Mouse (Mus musculus): ENCODE data around the gene Vegfb. TPM values are rescaled to one million over a fixed set of nuclear protein-coding genes. Genes with fewer than 3 reads are reported as not detected.
A peak's percentile ranks its signal among the peaks of the same experiment; 100 is the strongest.

The Vegfb gene
- polyA plus RNA-seq, 1 experiment from 2014 or later, result 26.7 TPM

- peaks cover 4% of the 10 kb centered on the region; the same call in 1 of the 2 replicates for H3K4me1 ChIP-seq (ENCODE audit: control insufficient read depth, insufficient read depth, low read length)
- 84% methylated on average over 8 of the region's 8 CpGs for WGBS
Observed at GRCm38 (mm10) chr19:6989251-6989650, 1.8 kb upstream of the Vegfb start.

DNA sequence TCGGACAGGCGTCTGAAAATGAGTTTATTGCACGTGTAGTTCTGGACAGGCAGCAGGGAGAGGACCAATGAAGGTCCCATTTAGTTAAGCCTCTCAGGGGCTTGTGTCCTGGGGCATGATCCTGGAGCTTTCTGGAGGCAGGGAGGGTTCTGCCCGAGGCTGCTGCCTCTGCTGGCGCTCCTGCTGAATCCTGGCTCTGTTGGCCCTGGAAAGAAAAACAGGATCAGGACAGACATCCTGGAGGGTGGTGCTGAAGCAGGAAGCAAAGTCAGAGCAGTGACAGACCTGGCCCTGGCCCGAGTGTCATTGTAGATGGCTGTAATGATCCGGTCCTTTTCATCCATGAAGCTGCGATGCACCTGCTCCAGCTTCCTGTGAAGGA lies 444 bp upstream of the Vegfb start:
- H3K27ac ChIP-seq (replicated peaks; ENCODE audit: low read depth, low read length), result peak overlapping the region; percentile 63
- 6% methylated on average over 8 of the region's 8 CpGs for WGBS
- no peak for ATAC-seq (replicated peaks; ENCODE audit: insufficient number of reproducible peaks, low FRiP score, low TSS enrichment, low read depth)
- DNase-seq (ENCODE audit: low spot score), result no peak
- H3K9ac ChIP-seq (replicated peaks; ENCODE audit: low read length), result peak overlapping the region; percentile 94
- peaks cover under 1% of the 10 kb centered on the region; the same call in 1 of the 2 replicates for H3K4me1 ChIP-seq (ENCODE audit: control insufficient read depth, insufficient read depth, low read length)
- H3K4me3 ChIP-seq (ENCODE audit: low read depth, low read length), result peak overlapping the region; percentile 91
- H3K36me3 ChIP-seq (replicated peaks; ENCODE audit: control insufficient read depth, insufficient read depth, low read depth, low read length), result no peaks in the 10 kb centered on the region
- H3K9me3 ChIP-seq (replicated peaks; ENCODE audit: control insufficient read depth, low read length), result no peaks in the 10 kb centered on the region
- peak overlapping the region; percentile 87 for H3K4me2 ChIP-seq (ENCODE audit: low read depth, low read length)
- H3K27me3 ChIP-seq (ENCODE audit: control insufficient read depth, insufficient read depth, low read length), result no peaks in the 10 kb centered on the region

More at GRCm38 (mm10) chr19:6989251-6989650, 1.8 kb upstream of the Vegfb start:
- no peaks in the 10 kb centered on the region for H3K27me3 ChIP-seq (ENCODE audit: control insufficient read depth, insufficient read depth, low read length)
- no peak for ATAC-seq (replicated peaks; ENCODE audit: insufficient number of reproducible peaks, low FRiP score, low TSS enrichment, low read depth)
- H3K9me3 ChIP-seq (replicated peaks; ENCODE audit: control insufficient read depth, low read length), result no peaks in the 10 kb centered on the region
- H3K9ac ChIP-seq (replicated peaks; ENCODE audit: low read length), result no peak overlapping the region
- H3K4me3 ChIP-seq (ENCODE audit: low read depth, low read length), result 0 out of 2 replicates have a peak overlapping the region, but pooled peaks have one; percentile 3
- DNase-seq (ENCODE audit: low spot score), result no peak
- H3K27ac ChIP-seq (replicated peaks; ENCODE audit: low read depth, low read length), result no peak overlapping the region
- H3K4me2 ChIP-seq (ENCODE audit: low read depth, low read length), result no peak overlapping the region
- no peaks in the 10 kb centered on the region for H3K36me3 ChIP-seq (replicated peaks; ENCODE audit: control insufficient read depth, insufficient read depth, low read depth, low read length)

- peak overlapping the region; percentile 91; the same call in 1 of the 2 replicates for H3K4me3 ChIP-seq (ENCODE audit: low read depth, low read length)
- DNase-seq (ENCODE audit: low spot score) (no peak), ATAC-seq (replicated peaks; ENCODE audit: insufficient number of reproducible peaks, low FRiP score, low TSS enrichment, low read depth) (no peak)
- peak overlapping the region; percentile 87 for H3K4me2 ChIP-seq (ENCODE audit: low read depth, low read length)
- 82% methylated on average over 10 of the region's 10 CpGs for WGBS
- no peaks in the 10 kb centered on the region for H3K4me1 ChIP-seq (ENCODE audit: control insufficient read depth, insufficient read depth, low read length)
- H3K36me3 ChIP-seq (replicated peaks; ENCODE audit: control insufficient read depth, insufficient read depth, low read depth, low read length), result no peaks in the 10 kb centered on the region
- no peak overlapping the region for H3K9ac ChIP-seq (replicated peaks; ENCODE audit: low read length)
- no peaks in the 10 kb centered on the region for H3K9me3 ChIP-seq (replicated peaks; ENCODE audit: control insufficient read depth, low read length)
- no peak overlapping the region for H3K27ac ChIP-seq (replicated peaks; ENCODE audit: low read depth, low read length)
- no peaks in the 10 kb centered on the region for H3K27me3 ChIP-seq (ENCODE audit: control insufficient read depth, insufficient read depth, low read length)
Observed at GRCm38 (mm10) chr19:6985951-6986708, 1.3 kb downstream of the Vegfb start.

DNA sequence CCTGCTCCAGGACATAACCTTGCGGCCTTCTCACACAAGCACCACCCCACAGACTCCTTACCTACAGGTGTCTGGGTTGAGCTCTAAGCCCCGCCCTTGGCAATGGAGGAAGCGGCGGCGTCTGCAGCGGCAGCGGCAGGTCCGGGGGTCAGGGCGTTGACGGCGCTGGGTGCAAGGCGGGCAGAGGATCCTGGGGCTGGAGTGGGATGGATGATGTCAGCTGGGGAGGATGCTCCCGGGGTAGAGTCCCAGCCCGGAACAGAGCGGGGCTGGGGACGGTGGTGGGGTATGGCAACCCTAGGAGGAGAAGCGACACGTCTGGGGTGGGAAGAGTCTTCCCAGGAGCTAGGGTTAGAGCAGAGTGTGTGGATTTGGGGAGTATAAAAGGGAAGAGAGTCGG lies 2.2 kb downstream of the Vegfb start:
- no peak overlapping the region for H3K27ac ChIP-seq (replicated peaks; ENCODE audit: low read depth, low read length)
- DNase-seq (ENCODE audit: low spot score) (no peak), ATAC-seq (replicated peaks; ENCODE audit: insufficient number of reproducible peaks, low FRiP score, low TSS enrichment, low read depth) (no peak)
- H3K36me3 ChIP-seq (replicated peaks; ENCODE audit: control insufficient read depth, insufficient read depth, low read depth, low read length), result no peaks in the 10 kb centered on the region
- no peak overlapping the region for H3K4me2 ChIP-seq (ENCODE audit: low read depth, low read length)
- H3K9me3 ChIP-seq (replicated peaks; ENCODE audit: control insufficient read depth, low read length), result no peaks in the 10 kb centered on the region
- 85% methylated on average over 19 of the region's 19 CpGs for WGBS
- H3K4me1 ChIP-seq (ENCODE audit: control insufficient read depth, insufficient read depth, low read length), result no peaks in the 10 kb centered on the region
- no peaks in the 10 kb centered on the region for H3K27me3 ChIP-seq (ENCODE audit: control insufficient read depth, insufficient read depth, low read length)
- H3K4me3 ChIP-seq (ENCODE audit: low read depth, low read length), result no peak overlapping the region
- no peak overlapping the region for H3K9ac ChIP-seq (replicated peaks; ENCODE audit: low read length)

GRCm38 (mm10) chr19:6983621-6984020 lies 3.8 kb downstream of the Vegfb start:
- Histone ChIP-seq H3K9ac (replicated peaks; ENCODE audit: low read length) (no peak overlapping the region), H3K9me3 (replicated peaks; ENCODE audit: control insufficient read depth, low read length) (no peaks in the 10 kb centered on the region), H3K36me3 (replicated peaks; ENCODE audit: control insufficient read depth, insufficient read depth, low read depth, low read length) (no peaks in the 10 kb centered on the region), H3K4me3 (ENCODE audit: low read depth, low read length) (no peak overlapping the region), H3K27ac (replicated peaks; ENCODE audit: low read depth, low read length) (no peak overlapping the region), H3K4me2 (ENCODE audit: low read depth, low read length) (no peak overlapping the region), H3K27me3 (ENCODE audit: control insufficient read depth, insufficient read depth, low read length) (no peaks in the 10 kb centered on the region), H3K4me1 (ENCODE audit: control insufficient read depth, insufficient read depth, low read length) (no peaks in the 10 kb centered on the region; the same call in 1 of the 2 replicates)
- 88% methylated on average over 5 of the region's 5 CpGs for WGBS
- ATAC-seq (replicated peaks; ENCODE audit: insufficient number of reproducible peaks, low FRiP score, low TSS enrichment, low read depth) (no peak), DNase-seq (ENCODE audit: low spot score) (no peak)

GRCm38 (mm10) chr19:6981465-6981864 lies 6.0 kb downstream of the Vegfb start:
- no peak for ATAC-seq (replicated peaks; ENCODE audit: insufficient number of reproducible peaks, low FRiP score, low TSS enrichment, low read depth)
- Histone ChIP-seq H3K27me3 (ENCODE audit: control insufficient read depth, insufficient read depth, low read length) (no peaks in the 10 kb centered on the region), H3K4me3 (ENCODE audit: low read depth, low read length) (no peak overlapping the region), H3K4me2 (ENCODE audit: low read depth, low read length) (no peak overlapping the region), H3K9ac (replicated peaks; ENCODE audit: low read length) (no peak overlapping the region), H3K9me3 (replicated peaks; ENCODE audit: control insufficient read depth, low read length) (no peaks in the 10 kb centered on the region), H3K27ac (replicated peaks; ENCODE audit: low read depth, low read length) (no peak overlapping the region), H3K36me3 (replicated peaks; ENCODE audit: control insufficient read depth, insufficient read depth, low read depth, low read length) (no peaks in the 10 kb centered on the region), H3K4me1 (ENCODE audit: control insufficient read depth, insufficient read depth, low read length) (no peaks in the 10 kb centered on the region; the same call in 1 of the 2 replicates)
- 91% methylated on average over 4 of the region's 4 CpGs for WGBS
- no peak for DNase-seq (ENCODE audit: low spot score)

DNA sequence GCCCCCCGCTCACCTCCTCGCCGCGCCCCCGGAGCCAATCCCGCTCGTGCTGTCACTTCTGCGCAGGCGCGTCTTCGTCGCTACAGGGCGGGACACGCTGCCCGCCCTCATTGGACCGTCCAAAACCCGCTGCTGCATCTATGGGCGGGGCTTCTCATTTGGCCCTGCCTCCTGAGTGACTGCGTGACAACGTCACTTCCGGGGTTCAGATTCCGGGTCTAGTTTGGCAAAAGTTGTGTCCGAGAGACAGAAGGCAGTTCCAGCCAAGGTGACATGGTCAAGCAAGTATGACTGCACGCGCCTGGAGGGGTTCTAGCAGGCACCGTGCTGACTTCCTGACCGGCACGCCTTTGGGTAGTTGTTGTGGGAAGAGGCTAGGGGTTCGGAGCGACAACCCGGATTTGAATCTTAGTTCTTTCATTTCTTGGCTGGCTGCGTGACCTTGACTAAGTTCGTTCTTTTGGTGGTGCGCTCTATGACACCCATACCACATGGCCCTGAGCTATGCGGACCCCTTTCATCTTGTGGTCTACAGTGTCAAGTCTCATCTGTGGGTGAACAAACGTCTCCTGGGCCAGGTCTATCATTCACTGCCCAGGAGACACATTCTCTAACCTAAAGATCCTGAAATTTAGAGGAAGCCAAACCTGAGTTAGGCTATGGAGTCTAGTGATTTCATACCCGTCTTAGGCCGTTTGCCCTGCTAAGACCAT lies 6.9 kb downstream of the Vegfb start, which contains the start of gene Fkbp2:
Gene Fkbp2, minus strand, starts transcription at position 121 of the 713 bp plus-strand sequence.
- Histone ChIP-seq H3K9ac (replicated peaks; ENCODE audit: low read length) (peak within 1 kb of the TSS; percentile 80), H3K4me3 (ENCODE audit: low read depth, low read length) (peak within 1 kb of the TSS; percentile 61), H3K4me2 (ENCODE audit: low read depth, low read length) (peak within 1 kb of the TSS; percentile 82), H3K9me3 (replicated peaks; ENCODE audit: control insufficient read depth, low read length) (no peaks in the 10 kb centered on the region), H3K4me1 (ENCODE audit: control insufficient read depth, insufficient read depth, low read length) (no peaks in the 10 kb centered on the region; the same call in 1 of the 2 replicates), H3K27ac (replicated peaks; ENCODE audit: low read depth, low read length) (peak within 1 kb of the TSS; percentile 72), H3K27me3 (ENCODE audit: control insufficient read depth, insufficient read depth, low read length) (no peaks in the 10 kb centered on the region), H3K36me3 (replicated peaks; ENCODE audit: control insufficient read depth, insufficient read depth, low read depth, low read length) (no peaks in the 10 kb centered on the region)
- peak; percentile 79 for ATAC-seq (replicated peaks; ENCODE audit: insufficient number of reproducible peaks, low FRiP score, low TSS enrichment, low read depth)
- peak; percentile 99 for DNase-seq (ENCODE audit: low spot score)
- 3% methylated on average over 38 of the region's 38 CpGs for WGBS

All from embryonic facial prominence, embryonic 11.5 days (tissue).